Mouse (Mus musculus): Measurements from ENCODE around the gene Gpc2. TPM values are rescaled to one million over a fixed set of nuclear protein-coding genes. Genes with fewer than 3 reads are reported as not detected.

Gpc2 gene
- polyA plus RNA-seq, 1 experiment, result 0.06 TPM

- peaks cover 22% of the 10 kb centered on the region for H3K27me3 ChIP-seq (ENCODE audit: control insufficient read depth)
- peaks cover 5% of the 10 kb centered on the region; the same call in 1 of the 2 replicates for H3K36me3 ChIP-seq (ENCODE audit: control insufficient read depth)
- peaks cover 24% of the 10 kb centered on the region for H3K4me1 ChIP-seq (ENCODE audit: control insufficient read depth)
- peak overlapping the region; percentile 62 for H3K4me3 ChIP-seq (replicated peaks)
- peaks cover 7% of the 10 kb centered on the region for H3K9me3 ChIP-seq (ENCODE audit: control insufficient read depth, low read length)
- no peak for TF ChIP-seq GATA1 (IDR thresholded peaks at IDR 0.05; ENCODE audit: low read length)
- no peak for TF ChIP-seq TAL1 (IDR thresholded peaks at IDR 0.05; ENCODE audit: low read length)
Measured at GRCm38 (mm10) chr5:138280425-138280768, 592 bp upstream of the Gpc2 start.

- TF ChIP-seq TAL1 (IDR thresholded peaks at IDR 0.05; ENCODE audit: low read length) (no peak), GATA1 (IDR thresholded peaks at IDR 0.05; ENCODE audit: low read length) (no peak)
- Histone ChIP-seq H3K4me3 (replicated peaks) (no peak overlapping the region), H3K4me1 (ENCODE audit: control insufficient read depth) (peaks cover 24% of the 10 kb centered on the region), H3K9me3 (ENCODE audit: control insufficient read depth, low read length) (peaks cover 7% of the 10 kb centered on the region), H3K36me3 (ENCODE audit: control insufficient read depth) (no peaks in the 10 kb centered on the region; the same call in 1 of the 2 replicates), H3K27me3 (ENCODE audit: control insufficient read depth) (peaks cover 38% of the 10 kb centered on the region)
Measured at GRCm38 (mm10) chr5:138277994-138278393, 1.8 kb downstream of the Gpc2 start.

- TF ChIP-seq TAL1 (IDR thresholded peaks at IDR 0.05; ENCODE audit: low read length) (no peak), GATA1 (IDR thresholded peaks at IDR 0.05; ENCODE audit: low read length) (no peak)
- no peaks in the 10 kb centered on the region for H3K36me3 ChIP-seq (ENCODE audit: control insufficient read depth)
- peaks cover 12% of the 10 kb centered on the region for H3K4me1 ChIP-seq (ENCODE audit: control insufficient read depth)
- H3K27me3 ChIP-seq (ENCODE audit: control insufficient read depth), result peaks cover 64% of the 10 kb centered on the region
- peaks cover 5% of the 10 kb centered on the region for H3K9me3 ChIP-seq (ENCODE audit: control insufficient read depth, low read length)
- H3K4me3 ChIP-seq (replicated peaks), result no peak overlapping the region
Measured at GRCm38 (mm10) chr5:138275216-138276050, 4.4 kb downstream of the Gpc2 start.

GRCm38 (mm10) chr5:138274186-138274585, 5.6 kb downstream of the Gpc2 start:
- no peak overlapping the region for H3K4me3 ChIP-seq (replicated peaks)
- H3K27me3 ChIP-seq (ENCODE audit: control insufficient read depth), result peaks cover 56% of the 10 kb centered on the region
- no peaks in the 10 kb centered on the region for H3K9me3 ChIP-seq (ENCODE audit: control insufficient read depth, low read length)
- TF ChIP-seq TAL1 (IDR thresholded peaks at IDR 0.05; ENCODE audit: low read length) (no peak), GATA1 (IDR thresholded peaks at IDR 0.05; ENCODE audit: low read length) (no peak)
- no peaks in the 10 kb centered on the region; the same call in none of the 2 replicates for H3K4me1 ChIP-seq (ENCODE audit: control insufficient read depth)
- H3K36me3 ChIP-seq (ENCODE audit: control insufficient read depth), result no peaks in the 10 kb centered on the region

- H3K27me3 ChIP-seq (ENCODE audit: control insufficient read depth), result peaks cover 50% of the 10 kb centered on the region
- no peak for TF ChIP-seq GATA1 (IDR thresholded peaks at IDR 0.05; ENCODE audit: low read length)
- no peak for TF ChIP-seq TAL1 (IDR thresholded peaks at IDR 0.05; ENCODE audit: low read length)
- no peak within 1 kb of the TSS for H3K4me3 ChIP-seq (replicated peaks)
- no peaks in the 10 kb centered on the region for H3K36me3 ChIP-seq (ENCODE audit: control insufficient read depth)
- no peaks in the 10 kb centered on the region; the same call in 1 of the 2 replicates for H3K4me1 ChIP-seq (ENCODE audit: control insufficient read depth)
- no peaks in the 10 kb centered on the region for H3K9me3 ChIP-seq (ENCODE audit: control insufficient read depth, low read length)
Measured at GRCm38 (mm10) chr5:138272409-138272923, 7.3 kb downstream of the Gpc2 start, which contains the start of gene Gal3st4. TSS of gene Gal3st4 (minus strand) at chr5:138272840.

- no peaks in the 10 kb centered on the region; the same call in 1 of the 2 replicates for H3K4me1 ChIP-seq (ENCODE audit: control insufficient read depth)
- no peak for TF ChIP-seq GATA1 (IDR thresholded peaks at IDR 0.05; ENCODE audit: low read length)
- TF ChIP-seq TAL1 (IDR thresholded peaks at IDR 0.05; ENCODE audit: low read length), result no peak
- H3K36me3 ChIP-seq (ENCODE audit: control insufficient read depth), result no peaks in the 10 kb centered on the region
- no peaks in the 10 kb centered on the region for H3K9me3 ChIP-seq (ENCODE audit: control insufficient read depth, low read length)
- H3K4me3 ChIP-seq (replicated peaks), result no peak overlapping the region
- peaks cover 50% of the 10 kb centered on the region for H3K27me3 ChIP-seq (ENCODE audit: control insufficient read depth)
Measured at GRCm38 (mm10) chr5:138271232-138271631, 8.6 kb downstream of the Gpc2 start.

- peaks cover 15% of the 10 kb centered on the region for H3K4me1 ChIP-seq (ENCODE audit: control insufficient read depth)
- TF ChIP-seq TAL1 (IDR thresholded peaks at IDR 0.05; ENCODE audit: low read length) (no peak), GATA1 (IDR thresholded peaks at IDR 0.05; ENCODE audit: low read length) (no peak)
- peaks cover 37% of the 10 kb centered on the region for H3K27me3 ChIP-seq (ENCODE audit: control insufficient read depth)
- no peaks in the 10 kb centered on the region for H3K9me3 ChIP-seq (ENCODE audit: control insufficient read depth, low read length)
- H3K4me3 ChIP-seq (replicated peaks), result no peak overlapping the region
- peaks cover 4% of the 10 kb centered on the region for H3K36me3 ChIP-seq (ENCODE audit: control insufficient read depth)
Measured at GRCm38 (mm10) chr5:138268980-138269379, 10.8 kb downstream of the Gpc2 start.

GRCm38 (mm10) chr5:138267114-138267513, 12.7 kb downstream of the Gpc2 start:
- peaks cover 30% of the 10 kb centered on the region for H3K4me1 ChIP-seq (ENCODE audit: control insufficient read depth)
- H3K27me3 ChIP-seq (ENCODE audit: control insufficient read depth), result peaks cover 19% of the 10 kb centered on the region
- no peak for TF ChIP-seq TAL1 (IDR thresholded peaks at IDR 0.05; ENCODE audit: low read length)
- TF ChIP-seq GATA1 (IDR thresholded peaks at IDR 0.05; ENCODE audit: low read length), result no peak
- H3K4me3 ChIP-seq (replicated peaks), result no peak overlapping the region
- H3K9me3 ChIP-seq (ENCODE audit: control insufficient read depth, low read length), result no peaks in the 10 kb centered on the region
- H3K36me3 ChIP-seq (ENCODE audit: control insufficient read depth), result peaks cover 9% of the 10 kb centered on the region

GRCm38 (mm10) chr5:138265712-138266111, 14.1 kb downstream of the Gpc2 start:
- H3K36me3 ChIP-seq (ENCODE audit: control insufficient read depth), result peaks cover 23% of the 10 kb centered on the region
- no peaks in the 10 kb centered on the region for H3K9me3 ChIP-seq (ENCODE audit: control insufficient read depth, low read length)
- peaks cover 5% of the 10 kb centered on the region for H3K27me3 ChIP-seq (ENCODE audit: control insufficient read depth)
- H3K4me1 ChIP-seq (ENCODE audit: control insufficient read depth), result peaks cover 44% of the 10 kb centered on the region
- no peak overlapping the region for H3K4me3 ChIP-seq (replicated peaks)
- no peak for TF ChIP-seq GATA1 (IDR thresholded peaks at IDR 0.05; ENCODE audit: low read length)
- TF ChIP-seq TAL1 (IDR thresholded peaks at IDR 0.05; ENCODE audit: low read length), result no peak

Measured in erythroblast, embryonic 14.5 days (primary cell).